Mouse (Mus musculus) embryonic fibroblast, embryonic 13.5 days (primary cell): ENCODE results near the gene Tha1. TPM values are rescaled to one million over a fixed set of nuclear protein-coding genes. Genes with fewer than 3 reads are reported as not detected.
A peak's percentile ranks its signal among the peaks of the same experiment; 100 is the strongest.
"Not testable (repeated sequence)": the region's sequence is repeated elsewhere in the genome, so short reads cannot be mapped to it uniquely, and the experiment has no call there.

ENCODE experiments used
- H3K27ac ChIP-seq: 2 replicates; pipeline ENCODE4 v1.5.1; 2012; ENCODE audit warnings: low read length, control low read depth, inconsistent platforms; ENCODE audit not compliant: insufficient read depth
- H3K4me1 ChIP-seq: 2 replicates; pipeline ENCODE4 v1.6.1; 2011; ENCODE audit warnings: low read length; ENCODE audit not compliant: control insufficient read depth, insufficient read depth
- H3K4me3 ChIP-seq: 2 replicates; pipeline ENCODE4 v1.5.1; 2011; ENCODE audit warnings: mild to moderate bottlenecking, control low read depth, low read length; ENCODE audit not compliant: insufficient read depth
- CTCF ChIP-seq: IDR thresholded peaks from 2 replicates; pipeline ENCODE4 v1.5.1; 2011; ENCODE audit warnings: mild to moderate bottlenecking, control low read depth, low read length, moderate library complexity, borderline replicate concordance; ENCODE audit not compliant: insufficient read depth
- POLR2A ChIP-seq: IDR thresholded peaks from 2 replicates; pipeline ENCODE4 v1.6.1; 2011; ENCODE audit warnings: low read depth, mild to moderate bottlenecking, control low read depth, low read length, moderate library complexity
- polyA plus RNA-seq: library from polyadenylated mRNA; stranded (reverse); fragments of >200 nt; gene quantifications from 2 replicates; pipeline ENCODE4 v1.2.4, GENCODE M21; 2011; ENCODE audit warnings: low read depth; ENCODE audit not compliant: missing spikeins, insufficient read length

Gene Tha1
- polyA plus RNA-seq, 1 experiment, result 1.2 TPM

- Histone ChIP-seq H3K4me3 (no peak overlapping the region), H3K27ac (no peak overlapping the region), H3K4me1 (peaks cover 4% of the 10 kb centered on the region; the same call in 1 of the 2 replicates)
- no peak for TF ChIP-seq CTCF
- TF ChIP-seq POLR2A, result no peak
Observed at GRCm38 (mm10) chr11:117840910-117841309, 32.4 kb downstream of the Tha1 start.

DNA sequence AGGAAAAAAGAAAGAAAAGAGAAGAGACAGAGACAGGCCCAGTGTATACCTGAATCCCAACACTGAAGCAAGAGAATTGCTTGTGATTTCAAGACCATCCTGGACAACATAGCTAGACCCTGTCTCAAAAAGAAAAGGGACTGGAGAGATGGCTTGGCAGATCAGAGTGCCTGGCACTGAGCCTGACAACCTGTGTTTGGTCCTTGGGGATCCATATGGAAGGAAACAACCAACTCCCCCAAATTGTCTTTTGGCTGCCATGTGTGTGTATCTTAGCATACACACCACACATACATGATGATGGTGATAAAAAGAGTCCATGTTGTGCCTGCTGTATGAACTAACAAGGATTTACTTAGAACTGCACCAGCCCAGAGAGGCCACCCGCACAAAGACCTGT lies 34.3 kb downstream of the Tha1 start:
- Histone ChIP-seq H3K27ac (no peak overlapping the region), H3K4me3 (no peak overlapping the region), H3K4me1 (peaks cover 4% of the 10 kb centered on the region; the same call in 1 of the 2 replicates)
- no peak for TF ChIP-seq CTCF
- no peak for TF ChIP-seq POLR2A

- TF ChIP-seq CTCF, result no peak
- no peak for TF ChIP-seq POLR2A
- peaks cover 4% of the 10 kb centered on the region; the same call in 1 of the 2 replicates for H3K4me1 ChIP-seq
- no peak overlapping the region for H3K27ac ChIP-seq
- no peak overlapping the region for H3K4me3 ChIP-seq
Observed at GRCm38 (mm10) chr11:117838572-117838971, 34.7 kb downstream of the Tha1 start.

GRCm38 (mm10) chr11:117836306-117836705 lies 37.0 kb downstream of the Tha1 start:
- no peak for TF ChIP-seq POLR2A
- no peak for TF ChIP-seq CTCF
- no peaks in the 10 kb centered on the region for H3K4me1 ChIP-seq
- H3K4me3 ChIP-seq, result no peak overlapping the region
- no peak overlapping the region for H3K27ac ChIP-seq

- Histone ChIP-seq H3K4me3 (no peak overlapping the region), H3K27ac (no peak overlapping the region), H3K4me1 (peaks cover 8% of the 10 kb centered on the region; the same call in 1 of the 2 replicates)
- no peak for TF ChIP-seq POLR2A
- no peak for TF ChIP-seq CTCF
Observed at GRCm38 (mm10) chr11:117834086-117834485, 39.2 kb downstream of the Tha1 start.

DNA sequence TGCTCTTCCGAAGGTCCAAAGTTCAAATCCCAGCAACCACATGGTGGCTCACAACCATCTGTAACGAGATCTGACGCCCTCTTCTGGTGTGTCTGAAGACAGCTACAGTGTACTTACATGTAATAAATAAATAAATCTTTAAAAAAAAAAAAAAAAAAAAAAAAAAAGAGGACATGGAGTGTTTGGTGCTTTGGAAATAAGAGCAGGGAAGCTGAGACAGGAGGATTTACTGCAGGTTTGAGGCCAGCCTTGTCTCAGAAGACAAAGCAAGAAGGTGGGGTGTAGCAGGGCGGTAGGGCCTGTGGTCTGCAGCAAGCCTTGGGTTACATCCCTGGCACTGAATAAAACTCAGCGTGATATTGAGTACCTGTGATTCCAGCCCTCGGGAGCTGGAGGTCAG lies 39.8 kb downstream of the Tha1 start:
- H3K27ac ChIP-seq, H3K4me3 ChIP-seq: not testable (repeated sequence)
- H3K4me1 ChIP-seq, result peaks cover 14% of the 10 kb centered on the region

GRCm38 (mm10) chr11:117832086-117832969 lies 41.0 kb downstream of the Tha1 start:
- H3K4me3 ChIP-seq, result no peak overlapping the region
- no peak overlapping the region for H3K27ac ChIP-seq
- peaks cover 21% of the 10 kb centered on the region for H3K4me1 ChIP-seq
- TF ChIP-seq CTCF, result peak; percentile 58
- TF ChIP-seq POLR2A, result no peak

DNA sequence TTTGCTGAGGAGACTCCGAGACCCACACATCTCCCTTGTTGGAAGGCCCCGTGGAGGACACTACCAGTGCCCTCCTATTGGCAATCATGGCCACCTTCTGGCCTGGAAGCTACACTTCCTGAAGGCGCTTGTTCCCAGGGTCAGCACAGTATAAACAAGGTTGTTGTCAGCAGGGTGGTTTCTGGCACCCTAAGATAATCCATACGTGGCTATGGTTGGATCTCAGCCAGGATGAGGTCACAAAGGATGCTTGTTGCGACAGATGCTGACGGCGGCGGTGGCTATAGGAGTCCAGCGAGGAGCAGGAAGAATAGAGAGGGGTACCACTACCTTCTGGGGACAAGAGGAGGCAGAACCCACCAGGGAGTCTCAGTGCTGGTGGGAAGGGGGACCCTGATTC lies 42.9 kb downstream of the Tha1 start:
- no peak overlapping the region for H3K27ac ChIP-seq

GRCm38 (mm10) chr11:117829671-117830215 lies 43.5 kb downstream of the Tha1 start:
- no peak for TF ChIP-seq POLR2A
- TF ChIP-seq CTCF, result no peak
- Histone ChIP-seq H3K4me3 (no peak overlapping the region), H3K27ac (no peak overlapping the region), H3K4me1 (peaks cover 27% of the 10 kb centered on the region)

More for the DNA sequence above, 42.9 kb downstream of the Tha1 start:
- H3K4me1 ChIP-seq, result peaks cover 27% of the 10 kb centered on the region
- no peak overlapping the region for H3K4me3 ChIP-seq
- no peak for TF ChIP-seq CTCF
- no peak for TF ChIP-seq POLR2A
